Mouse (Mus musculus) ES-CJ7 (cell line): ENCODE data around the gene Tlcd1.
"Not testable (repeated sequence)": the region's sequence is repeated elsewhere in the genome, so short reads cannot be mapped to it uniquely, and the experiment has no call there.

ENCODE experiments used
- DNase-seq: peaks from one replicate; pipeline ENCODE4 v3.0.0; 2011; ENCODE audit warnings: low read depth, low spot score

Gene Tlcd1

GRCm38 (mm10) chr11:78177437-78177836 is 926 bp downstream of the Tlcd1 start:
- no peak for DNase-seq

GRCm38 (mm10) chr11:78177903-78178858 is 1.7 kb downstream of the Tlcd1 start:
- DNase-seq, result peak; percentile 95

GRCm38 (mm10) chr11:78178859-78179437 is 2.4 kb downstream of the Tlcd1 start:
- peak; percentile 90 for DNase-seq

- DNase-seq, result no peak
Observed at GRCm38 (mm10) chr11:78179438-78179999, 3.0 kb downstream of the Tlcd1 start.

- DNase-seq, result no peak
Observed at GRCm38 (mm10) chr11:78180081-78180761, 3.7 kb downstream of the Tlcd1 start.

- no peak for DNase-seq
Observed at GRCm38 (mm10) chr11:78181830-78182357, 5.4 kb downstream of the Tlcd1 start.

GRCm38 (mm10) chr11:78182450-78182849 is 5.9 kb downstream of the Tlcd1 start:
- DNase-seq, result no peak

- peak; percentile 98 for DNase-seq
Observed at GRCm38 (mm10) chr11:78182961-78183844, 6.7 kb downstream of the Tlcd1 start, which contains the start of gene Rpl23a. TSS of gene Rpl23a (minus strand) at chr11:78183584.

- DNase-seq, result peak; percentile 37
Observed at GRCm38 (mm10) chr11:78183884-78184514, 7.5 kb downstream of the Tlcd1 start.

- DNase-seq, result not testable (repeated sequence)
Observed at GRCm38 (mm10) chr11:78184702-78185101, 8.2 kb downstream of the Tlcd1 start.

- peak; percentile 76 for DNase-seq
Observed at GRCm38 (mm10) chr11:78188331-78189233, 12.1 kb downstream of the Tlcd1 start, which contains the start of gene Rab34. TSS of gene Rab34 (plus strand) at chr11:78188430.

GRCm38 (mm10) chr11:78189234-78190040 is 12.9 kb downstream of the Tlcd1 start:
- peak; percentile 92 for DNase-seq

GRCm38 (mm10) chr11:78190041-78190440 is 13.5 kb downstream of the Tlcd1 start:
- DNase-seq, result no peak

GRCm38 (mm10) chr11:78193113-78193512 is 16.6 kb downstream of the Tlcd1 start, which contains the start of gene Proca1:
TSS of gene Proca1 (plus strand) at chr11:78193392.
- no peak for DNase-seq

GRCm38 (mm10) chr11:78194411-78195100 is 18.0 kb downstream of the Tlcd1 start:
- DNase-seq, result peak; percentile 91

GRCm38 (mm10) chr11:78195101-78195863 is 18.8 kb downstream of the Tlcd1 start:
- DNase-seq, result peak; percentile 38

GRCm38 (mm10) chr11:78202372-78202771 is 25.9 kb downstream of the Tlcd1 start:
- no peak for DNase-seq
